In the genomic region with DNA sequence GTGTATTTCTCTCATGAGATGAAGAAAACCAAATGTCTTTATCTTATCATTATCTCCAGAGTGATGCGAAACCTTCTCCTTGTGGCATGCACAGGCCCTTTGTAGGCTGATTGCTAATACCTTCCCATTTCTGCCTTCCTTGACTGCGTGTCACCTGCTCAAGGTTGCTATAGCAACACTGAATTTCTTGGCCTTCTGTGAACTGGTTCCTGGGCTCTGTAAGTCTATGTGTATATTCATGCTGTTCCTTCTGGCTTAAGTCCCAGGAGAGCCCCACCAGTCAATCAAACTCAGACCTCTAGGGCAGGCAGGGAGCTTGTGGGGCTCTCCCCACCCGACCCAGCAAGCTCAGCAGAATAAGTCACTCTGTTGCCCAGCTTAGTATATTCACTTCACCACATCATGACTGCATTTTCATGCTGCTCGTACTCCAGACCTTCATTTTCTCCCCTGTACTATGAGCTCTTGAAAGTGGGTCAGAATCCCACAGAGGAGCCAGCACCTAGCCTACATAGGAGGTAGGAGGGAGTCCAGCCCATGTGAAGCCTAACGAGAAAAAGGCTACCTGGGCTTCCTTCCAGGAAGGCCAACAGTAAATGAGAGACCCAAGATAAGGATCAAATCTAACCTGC, we compare ENCODE assay signal across 11 mouse cellular contexts.
A peak's percentile ranks its signal among the peaks of the same experiment; 100 is the strongest.
DNase-seq lines count a peak whose midpoint lies in the region; ATAC-seq and TF ChIP-seq lines count a peak whose summit lies in the region.
"Had no signal": no experiment of that assay in that cellular context is flagged by ENCODE, and none has a peak within 500 bp of the region (broad histone marks: within the 10 kb centered on the region; RNA-seq: fewer than 3 reads in every experiment).

No protein-coding gene starts in this region.

- no peak overlapping the region for H3K4me3 ChIP-seq in left cerebral cortex, adult 2 months
- H3K4me3 ChIP-seq in midbrain, embryonic 12.5 days = no peak overlapping the region
- H3K4me3 ChIP-seq: heart, embryonic 15.5 days had no signal

- H3K4me2 ChIP-seq in midbrain, embryonic 12.5 days (replicated peaks) = no peak overlapping the region
- H3K4me2 ChIP-seq: heart, embryonic 15.5 days had no signal

- 65% methylated on average over 5 of the region's 5 CpGs for WGBS in midbrain, embryonic 12.5 days

- H3K27me3 ChIP-seq in midbrain, embryonic 12.5 days = no peaks in the 10 kb centered on the region; the same call in 1 of the 2 replicates
- H3K27me3 ChIP-seq: heart, embryonic 15.5 days had no signal

- H3K27ac ChIP-seq in left cerebral cortex, adult 2 months = peak overlapping the region; percentile 69
- peak overlapping the region; percentile 67 for H3K27ac ChIP-seq in midbrain, embryonic 12.5 days (replicated peaks)
- H3K27ac ChIP-seq: heart, embryonic 15.5 days had no signal

- H3K9me3 ChIP-seq in midbrain, embryonic 12.5 days = 0 out of 2 replicates have a peak, but pooled peaks cover 3% of the 10 kb centered on the region
- H3K9me3 ChIP-seq: heart, embryonic 15.5 days had no signal

- ATAC-seq in midbrain, embryonic 12.5 days (ENCODE audit: low FRiP score, low read depth) = peak; percentile 58; the same call in 1 of the 2 replicates

- 0 out of 2 replicates have a peak, but pooled peaks cover 5% of the 10 kb centered on the region for H3K4me1 ChIP-seq in midbrain, embryonic 12.5 days

- H3K9ac ChIP-seq in midbrain, embryonic 12.5 days (replicated peaks) = no peak overlapping the region
- H3K9ac ChIP-seq: heart, embryonic 15.5 days had no signal

- no peaks in the 10 kb centered on the region for H3K36me3 ChIP-seq in midbrain, embryonic 12.5 days
- H3K36me3 ChIP-seq: G1E; heart, embryonic 15.5 days had no signal

- DNase-seq in left cerebral cortex, adult 2 months (ENCODE audit: extremely low spot score in 1 of 2, low spot score in 2 of 2) = no peak
- no peak for DNase-seq in left cerebral cortex, adult 18-20 months (ENCODE audit: low spot score in 2 of 2)
- DNase-seq in brain, adult 2 months (ENCODE audit: low read depth, low spot score) = peak; percentile 83
- DNase-seq in cerebellum, postnatal 10 days = peak; percentile 69 to 70
- no peak for DNase-seq in spleen, postnatal 4 days (ENCODE audit: low spot score in 2 of 2)
- DNase-seq in liver = no peak
- DNase-seq: adrenal gland, postnatal 10 days; kidney, adult 8-10 months had no signal

- TF ChIP-seq CTCF in left cerebral cortex, adult 2 months (IDR thresholded peaks at IDR 0.05) = no peak

- intact Hi-C loops in left cerebral cortex, adult 2 months (cut with DNase I) = no loop called here

Comparison
In these comparisons a context has a peak if more than half of its experiments do, and no peak if none do; other contexts are left out.
1. DNase-seq: peak in brain, adult 2 months (single experiment) and cerebellum, postnatal 10 days (2 of 2); none in left cerebral cortex, adult 2 months (0 of 2), left cerebral cortex, adult 18-20 months (0 of 2), spleen, postnatal 4 days (0 of 2) and liver (single experiment).